Mouse (Mus musculus) megakaryocyte-erythroid progenitor cell, adult 5-6 weeks (primary cell): ENCODE results near the gene Ppil2. TPM values are rescaled to one million over a fixed set of nuclear protein-coding genes. Genes with fewer than 3 reads are reported as not detected.
A peak's percentile ranks its signal among the peaks of the same experiment; 100 is the strongest.

Source experiments
- ATAC-seq: replicated peaks from 2 replicates; pipeline ENCODE4 v1.8.0; 2016; ENCODE audit warnings: mild to moderate bottlenecking, inconsistent platforms; ENCODE audit not compliant: severe bottlenecking, poor library complexity, low FRiP score, low TSS enrichment
- total RNA-seq, 2 experiments: library from RNA; stranded (forward) in 1 of 2; stranded (reverse) in 1 of 2; fragments of 200-1000, 215-1000 nt in 1 of 2; fragments of >200 nt in 1 of 2; fragmentation: Nextera tagmentation in 1 of 2; gene quantifications; 2 replicates each; pipeline ENCODE4 v1.2.3; 2014 to 2017

Ppil2 gene
- total RNA-seq, 2 experiments from 2014 or later, result 81.5 to 94.8 TPM

DNA sequence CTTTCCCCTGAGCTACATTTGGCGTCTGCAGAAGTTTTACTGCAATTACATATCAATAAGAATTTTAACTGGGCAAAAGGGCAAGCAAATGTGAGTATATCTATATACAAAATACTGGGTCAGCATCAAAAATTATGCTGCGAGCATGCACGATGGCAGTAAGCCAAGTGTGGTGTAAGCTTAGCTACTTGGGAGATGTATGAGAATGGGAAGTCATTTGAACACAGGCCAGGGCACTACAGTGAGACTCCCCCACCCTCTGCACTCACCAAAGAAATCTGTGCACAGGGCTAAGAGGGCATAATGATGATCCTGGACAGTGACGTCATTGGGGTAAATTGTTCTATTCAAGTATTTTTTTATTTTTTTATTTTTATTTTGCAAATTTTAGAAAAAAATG lies 6.5 kb downstream of the Ppil2 start:
- no peak for ATAC-seq

DNA sequence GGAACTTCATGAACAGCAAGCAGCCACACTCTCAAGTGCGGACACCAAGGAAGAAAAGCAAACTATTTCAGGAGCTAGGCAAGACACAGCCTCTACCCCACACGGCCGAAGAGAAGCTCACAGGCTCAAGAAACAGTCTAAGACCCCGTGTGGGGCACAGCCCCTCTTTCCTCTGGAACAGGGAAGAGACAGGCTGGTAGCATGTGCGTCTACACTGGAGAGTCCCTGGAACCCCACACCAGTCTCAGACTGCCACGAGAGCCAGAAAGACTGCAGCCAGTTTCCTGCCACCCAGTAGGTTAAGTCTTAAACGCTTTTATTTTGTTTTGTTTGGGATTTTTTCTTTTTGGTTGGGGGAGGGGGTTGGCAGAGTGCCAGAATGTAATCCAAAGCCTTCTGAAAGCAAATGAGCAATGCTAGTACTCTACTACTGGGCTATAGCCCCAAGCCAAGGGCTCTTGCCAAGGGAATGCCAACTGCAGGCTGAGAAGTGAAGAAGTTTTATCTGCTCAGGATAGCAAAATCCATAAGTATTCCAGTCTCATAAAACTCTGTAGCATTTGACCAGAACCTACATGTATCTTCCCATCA lies 8.3 kb downstream of the Ppil2 start:
- ATAC-seq, result no peak

DNA sequence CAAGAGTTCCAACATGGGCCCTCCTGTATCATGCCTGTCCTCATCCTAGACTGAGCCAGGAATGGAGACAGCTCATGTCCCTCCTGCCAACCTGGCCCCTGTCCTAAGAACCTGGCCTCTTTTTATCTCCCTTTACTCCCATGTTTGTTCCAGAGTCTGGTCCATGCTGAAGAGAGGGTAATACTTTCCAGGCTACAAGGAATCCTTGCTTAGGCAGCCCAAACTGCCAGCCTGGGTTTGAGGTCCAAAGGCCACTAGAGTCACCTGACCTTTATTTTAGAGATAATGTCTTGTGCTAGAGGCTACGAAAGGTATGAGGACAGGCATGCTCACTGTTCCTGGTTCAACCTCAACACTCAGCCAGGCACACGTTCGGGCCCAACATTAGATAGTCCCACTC lies 14.1 kb downstream of the Ppil2 start:
- no peak for ATAC-seq

DNA sequence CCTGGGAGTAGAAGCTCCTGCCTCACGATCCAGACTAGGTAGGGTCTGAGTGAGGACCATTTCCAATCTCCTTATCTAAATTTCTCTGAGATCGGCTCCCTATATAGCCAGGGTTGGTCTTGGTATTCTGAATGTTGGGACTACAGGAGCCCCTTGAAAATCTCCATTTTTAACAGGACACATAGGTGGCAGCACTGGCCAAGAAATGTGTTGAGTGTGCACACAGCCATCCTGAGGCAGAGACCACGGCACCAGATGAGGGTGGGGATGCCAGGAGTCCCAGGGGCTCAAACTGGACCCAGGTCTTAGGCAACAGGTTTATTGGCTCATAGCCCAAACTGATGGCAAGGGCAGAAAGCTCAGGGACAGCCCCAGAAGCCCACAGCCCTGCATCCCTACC lies 22.7 kb downstream of the Ppil2 start:
- no peak for ATAC-seq

DNA sequence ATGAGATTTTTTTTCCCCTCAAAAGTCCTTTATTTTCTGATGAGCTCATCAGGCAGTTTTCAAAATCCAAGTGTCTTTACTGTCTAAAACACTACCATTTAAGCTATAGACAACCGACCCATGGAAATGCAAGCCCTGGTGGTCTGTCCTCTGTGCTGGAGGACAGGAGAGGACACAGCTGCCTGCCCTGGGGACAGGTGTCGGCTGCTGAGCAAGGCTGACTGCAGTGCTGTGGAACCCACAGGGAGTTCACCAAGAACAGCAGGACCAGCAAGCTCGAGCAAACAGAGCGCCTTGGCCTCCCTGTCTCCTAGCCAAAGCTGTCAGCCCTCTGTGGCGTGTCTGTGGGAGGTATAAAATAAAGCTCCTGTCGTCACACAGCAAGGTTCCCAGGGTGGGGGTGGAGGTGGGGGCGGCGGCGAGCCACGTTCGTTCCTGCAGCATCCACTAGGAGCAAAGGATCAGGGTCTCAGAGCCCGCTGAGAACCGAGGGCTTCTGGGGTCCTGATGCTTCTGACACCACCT lies 24.3 kb downstream of the Ppil2 start:
- ATAC-seq, result no peak

DNA sequence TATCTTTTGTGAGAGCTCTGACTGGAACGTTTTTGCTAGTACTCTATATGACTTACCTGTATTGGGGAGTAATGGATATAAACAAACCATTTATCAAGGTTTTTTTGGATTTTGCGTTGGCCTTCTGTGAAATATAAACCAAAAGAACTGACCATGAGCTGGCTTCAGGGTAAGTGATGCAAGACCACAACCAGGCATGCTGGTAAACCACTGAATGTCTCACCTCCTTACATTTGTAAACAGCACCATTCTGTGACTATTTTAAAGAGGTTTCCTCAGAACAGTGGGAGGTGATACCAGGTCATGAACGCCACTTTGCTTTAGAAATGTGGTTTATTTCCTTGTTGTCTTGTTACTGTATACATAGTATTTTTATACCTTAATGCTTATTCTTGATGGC lies 24.8 kb downstream of the Ppil2 start:
- ATAC-seq, result no peak

DNA sequence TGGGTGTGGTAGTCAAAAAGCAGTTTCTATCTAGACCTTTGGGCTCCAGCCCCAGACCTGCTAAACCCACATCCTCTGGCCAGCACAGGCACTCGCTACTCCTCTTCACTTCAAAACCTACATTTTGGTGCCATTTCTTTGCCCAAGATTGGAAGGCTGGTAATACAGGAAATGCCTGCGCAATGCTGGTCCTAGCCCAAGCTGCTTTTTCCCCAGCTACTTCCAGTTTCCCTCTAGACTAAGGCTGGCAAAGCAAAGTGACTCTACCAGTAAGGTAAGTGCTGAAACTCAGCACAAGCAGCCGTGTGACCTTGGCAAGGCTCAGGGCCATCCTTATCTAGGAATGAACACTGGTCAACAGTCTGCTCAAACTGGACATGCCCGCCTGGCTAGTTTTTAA lies 25.4 kb downstream of the Ppil2 start:
- no peak for ATAC-seq

GRCm38 (mm10) chr16:17082121-17082792 lies 28.8 kb downstream of the Ppil2 start:
- ATAC-seq, result no peak

DNA sequence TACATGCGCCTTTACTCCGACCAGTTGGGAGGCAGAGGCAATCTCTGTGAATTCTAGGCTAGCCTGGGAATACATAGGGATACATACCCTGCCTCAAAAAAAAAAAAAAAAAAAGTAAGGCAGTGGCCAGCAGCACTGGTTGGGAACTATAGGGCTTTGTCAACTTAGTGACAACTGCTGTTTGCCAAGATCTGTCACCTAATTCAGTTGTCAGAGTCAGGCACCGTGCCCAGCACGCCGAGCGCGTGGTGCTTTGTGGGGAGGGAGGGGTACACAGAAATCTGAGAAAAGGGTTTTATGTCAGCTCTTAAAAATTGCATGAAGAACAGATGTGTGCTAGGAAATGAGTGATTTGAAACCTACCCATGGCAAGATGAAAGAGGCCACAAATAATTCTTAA lies 33.0 kb downstream of the Ppil2 start:
- ATAC-seq, result no peak

DNA sequence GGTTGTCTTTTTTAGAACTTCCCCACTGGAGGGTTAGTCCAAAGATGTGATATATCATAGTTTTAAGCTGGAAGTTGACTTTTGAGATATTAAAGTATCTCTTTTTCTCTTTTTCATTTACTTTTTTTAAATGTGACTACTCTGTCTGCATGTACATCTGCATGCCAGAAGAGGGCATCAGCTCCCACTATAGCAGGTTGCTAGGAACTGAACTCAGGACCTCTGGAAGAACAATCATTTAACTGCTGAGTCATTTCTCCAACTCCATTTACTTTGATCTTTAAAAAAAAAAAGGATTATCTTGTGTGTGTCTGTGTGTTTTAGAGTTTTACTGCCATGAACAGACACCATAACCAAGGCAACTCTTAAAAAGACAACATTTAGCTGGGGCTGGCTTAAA lies 34.2 kb downstream of the Ppil2 start:
- ATAC-seq, result no peak

- no peak for ATAC-seq
These were observed 34.8 kb downstream of the Ppil2 start for GRCm38 (mm10) chr16:17076301-17076700.

DNA sequence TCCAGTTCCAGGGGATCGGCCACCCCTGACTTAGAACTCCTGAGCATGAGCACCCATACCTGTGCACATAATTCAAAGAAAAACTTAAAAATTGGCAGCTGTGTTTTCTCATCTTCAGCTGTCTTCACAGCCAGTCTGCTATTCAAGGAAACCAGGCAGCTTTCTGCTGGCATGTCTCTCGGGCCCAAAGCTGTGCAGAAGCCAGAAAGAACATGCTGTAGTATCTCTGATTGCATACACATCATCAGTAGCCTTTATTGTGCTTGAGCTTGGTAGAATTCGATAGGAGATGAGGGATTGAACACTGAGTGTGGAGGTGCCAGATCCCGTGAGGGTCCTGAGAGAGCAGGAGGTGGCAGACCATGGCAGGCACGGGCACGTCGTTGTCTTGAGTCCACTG lies 38.1 kb downstream of the Ppil2 start:
- ATAC-seq, result no peak

GRCm38 (mm10) chr16:17070716-17071115 lies 40.3 kb downstream of the Ppil2 start:
- no peak for ATAC-seq

DNA sequence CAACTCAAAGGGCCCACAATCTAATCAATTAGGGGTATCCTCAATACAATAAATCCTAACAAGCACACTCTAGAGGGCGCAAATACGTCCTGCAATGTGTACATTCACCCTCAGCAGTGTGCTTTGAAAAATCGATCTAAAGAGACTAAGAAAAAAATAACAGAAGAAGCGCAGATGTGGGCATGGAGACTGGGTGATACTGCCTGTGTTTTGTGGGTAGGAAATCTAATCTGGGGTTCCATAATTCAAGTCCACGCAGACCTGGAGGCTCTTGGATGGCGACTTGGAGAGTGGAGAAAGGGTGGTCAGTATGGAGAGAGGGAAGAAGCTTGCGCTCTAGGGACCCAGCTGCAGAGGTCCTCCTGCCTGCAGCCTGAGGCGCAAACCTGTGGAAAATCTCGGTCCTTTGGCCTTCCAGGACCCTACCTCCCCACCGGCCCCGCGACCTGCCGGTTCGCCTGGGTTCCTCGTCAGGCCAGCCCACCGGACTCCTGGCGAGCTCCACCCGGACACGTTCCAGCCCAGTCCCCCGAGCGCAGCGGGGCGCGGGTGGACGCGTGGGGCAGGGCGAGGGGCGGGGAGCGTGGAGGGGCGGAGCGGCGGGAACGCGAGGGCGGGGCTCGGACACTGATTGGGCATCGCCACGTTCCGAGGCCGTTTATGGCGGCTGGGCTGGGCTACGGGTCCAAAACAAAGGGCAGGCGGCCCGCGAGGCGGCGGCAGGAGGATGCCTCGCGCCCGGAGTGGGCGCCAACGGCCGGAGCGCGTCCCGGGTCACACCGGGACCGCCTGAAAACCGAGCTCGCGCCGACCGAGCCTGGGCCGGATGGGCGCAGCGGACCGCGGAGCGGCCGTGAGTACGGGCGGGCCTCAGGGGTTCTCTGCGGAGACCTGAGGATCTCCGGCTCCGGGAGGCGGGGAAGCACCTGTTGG lies 41.3 kb downstream of the Ppil2 start, which contains the start of gene Ypel1:
Gene Ypel1 (plus strand): TSS at position 186 of the 933 bp plus-strand sequence.
- ATAC-seq, result peak; percentile 84

- ATAC-seq, result peak; percentile 39; the same call in 1 of the 2 replicates
These were observed 43.5 kb downstream of the Ppil2 start for GRCm38 (mm10) chr16:17067552-17067951.

GRCm38 (mm10) chr16:17062338-17062737 lies 48.7 kb downstream of the Ppil2 start:
- ATAC-seq, result no peak

GRCm38 (mm10) chr16:17055584-17055983 lies 55.5 kb downstream of the Ppil2 start:
- no peak for ATAC-seq

DNA sequence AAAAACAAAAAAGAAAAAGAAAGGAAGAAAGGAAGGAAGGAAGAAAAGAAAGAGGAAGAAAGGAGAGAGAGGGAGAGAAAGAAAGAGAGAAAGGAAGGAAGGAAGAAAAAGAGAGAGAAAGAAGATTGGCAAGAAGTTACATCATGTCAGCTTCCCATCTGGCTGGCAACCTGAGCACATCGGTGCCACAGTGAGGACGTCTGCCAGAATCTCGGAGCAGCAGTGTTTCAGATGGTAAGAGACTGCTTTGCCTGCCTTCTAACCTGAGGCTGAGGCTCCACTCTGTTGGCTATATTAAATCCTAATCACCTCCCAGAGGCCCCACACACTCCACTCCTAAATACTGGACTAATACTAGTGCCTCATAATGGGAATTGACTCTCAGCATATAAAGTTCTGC lies 57.2 kb downstream of the Ppil2 start:
- ATAC-seq, result no peak

DNA sequence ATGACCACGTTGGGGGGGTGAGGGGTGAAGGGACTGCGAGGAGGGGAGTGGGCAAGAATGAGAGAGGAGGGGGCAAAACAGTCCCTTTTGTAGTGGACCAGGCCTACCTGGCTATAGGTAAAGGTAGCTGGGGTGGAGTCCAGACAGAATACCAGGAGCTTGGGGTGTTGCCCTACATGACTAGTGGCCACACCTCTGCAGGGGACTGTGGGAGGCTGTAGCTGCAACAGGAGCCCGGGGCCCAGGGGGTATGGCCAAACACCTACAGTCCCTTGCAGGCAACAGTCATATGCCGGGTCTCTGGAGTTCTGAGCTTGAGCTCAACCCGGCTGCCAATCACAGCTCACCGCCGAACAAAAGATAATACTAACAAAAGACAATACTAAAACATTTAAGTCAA lies 59.0 kb downstream of the Ppil2 start:
- ATAC-seq, result no peak

DNA sequence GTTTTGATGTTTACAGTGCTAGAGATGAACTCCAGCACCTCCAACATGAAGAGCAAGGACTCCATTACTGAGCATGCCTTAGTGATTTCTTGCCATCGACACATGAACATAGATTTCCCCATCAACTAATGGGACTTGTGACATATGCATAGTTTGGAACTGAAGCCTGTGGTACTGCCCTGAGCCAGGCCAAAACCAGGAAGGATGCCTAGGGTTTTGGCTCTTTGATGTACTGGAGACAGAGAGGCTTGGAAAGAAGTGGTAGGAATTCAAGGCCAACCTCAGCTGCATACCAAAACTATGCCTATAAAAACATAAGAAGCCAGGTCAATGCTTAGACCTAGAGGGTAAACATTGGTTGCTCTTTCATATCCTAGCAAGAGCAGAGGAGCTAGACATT lies 61.2 kb downstream of the Ppil2 start:
- no peak for ATAC-seq
